Mouse (Mus musculus): ENCODE results near the gene Fgfr2.

- TF ChIP-seq MAFK (IDR thresholded peaks at IDR 0.05; ENCODE audit: insufficient read depth, low read depth, low read length) (no peak), HCFC1 (IDR thresholded peaks at IDR 0.05; ENCODE audit: borderline replicate concordance, insufficient read depth, low read length) (no peak), ZNF384 (IDR thresholded peaks at IDR 0.05; ENCODE audit: low read depth, low read length) (no peak), ZC3H11A (IDR thresholded peaks at IDR 0.05; ENCODE audit: borderline replicate concordance, low read depth, low read length) (no peak), CHD2 (IDR thresholded peaks at IDR 0.05; ENCODE audit: low read depth, low read length) (no peak)
These were observed 2490.8 kb downstream of the Fgfr2 start for GRCm38 (mm10) chr7:130632379-130632732.
